Mouse (Mus musculus) adipocyte (in vitro differentiated cells): ENCODE data around the gene Rrp9.
"Not testable (repeated sequence)": the region's sequence is repeated elsewhere in the genome, so short reads cannot be mapped to it uniquely, and the experiment has no call there.

Experiments used
- DNase-seq: peaks from one replicate; pipeline ENCODE4 v3.0.0-alpha.2; 2016; ENCODE audit warnings: low spot score

Rrp9 gene

DNA sequence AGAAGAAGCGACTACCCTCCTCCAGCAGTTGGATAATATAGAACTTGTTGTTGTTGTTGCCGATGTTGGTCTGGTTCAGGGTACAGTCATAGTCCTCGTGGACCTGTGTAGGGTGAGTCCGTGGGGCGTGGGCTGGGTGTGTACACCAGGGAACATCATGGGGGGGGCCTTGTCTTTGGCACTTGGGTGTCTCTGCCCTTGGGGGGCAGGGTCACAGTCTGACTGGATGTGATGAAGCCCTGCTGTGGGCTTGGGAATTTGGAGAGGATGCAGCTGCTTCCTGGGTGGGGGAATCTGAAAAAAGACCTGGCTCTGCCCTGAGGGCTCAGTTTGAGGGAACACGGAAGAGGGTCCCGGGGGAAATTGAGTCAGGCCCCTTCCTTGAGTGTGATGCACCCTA, 717 bp upstream of the Rrp9 start:
- DNase-seq: peak; percentile 34

- DNase-seq: peak; percentile 93
Measured at GRCm38 (mm10) chr9:106476002-106476923, 500 bp downstream of the Rrp9 start.

DNA sequence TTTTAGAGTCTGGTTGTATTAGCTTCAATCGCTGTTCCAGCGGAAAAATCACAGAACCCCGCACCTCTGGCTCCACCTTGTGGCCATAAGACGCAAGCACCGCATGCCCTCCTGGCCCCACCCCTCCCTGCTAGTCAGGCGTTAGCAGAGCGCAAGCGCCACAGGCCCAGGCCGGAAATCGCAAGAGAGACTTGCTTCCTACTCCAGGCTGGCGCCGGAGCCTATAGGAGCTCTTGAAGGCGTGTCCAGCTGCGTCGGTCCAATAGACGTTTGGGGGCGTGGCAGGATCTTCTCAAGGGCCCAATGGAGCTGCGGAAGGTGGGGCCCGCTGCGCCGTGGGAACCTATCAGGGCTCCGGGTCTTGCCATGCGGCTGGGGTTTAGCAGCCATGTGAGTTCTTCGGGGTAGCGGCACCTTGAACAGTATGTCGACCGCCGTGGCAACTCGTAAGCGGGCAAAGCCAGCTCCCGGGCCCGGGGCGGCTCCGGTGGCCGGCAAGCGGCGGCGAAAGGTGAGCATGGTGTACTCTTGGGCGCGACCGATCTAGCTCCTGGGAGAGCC, 1.2 kb downstream of the Rrp9 start, which contains the start of gene Parp3:
Gene Parp3, minus strand, starts transcription at position 26 of the 561 bp plus-strand sequence.
- peak; percentile 100 for DNase-seq

- DNase-seq: no peak
Measured at GRCm38 (mm10) chr9:106477649-106478048, 1.9 kb downstream of the Rrp9 start.

- no peak for DNase-seq
Measured at GRCm38 (mm10) chr9:106478101-106478500, 2.3 kb downstream of the Rrp9 start.

DNA sequence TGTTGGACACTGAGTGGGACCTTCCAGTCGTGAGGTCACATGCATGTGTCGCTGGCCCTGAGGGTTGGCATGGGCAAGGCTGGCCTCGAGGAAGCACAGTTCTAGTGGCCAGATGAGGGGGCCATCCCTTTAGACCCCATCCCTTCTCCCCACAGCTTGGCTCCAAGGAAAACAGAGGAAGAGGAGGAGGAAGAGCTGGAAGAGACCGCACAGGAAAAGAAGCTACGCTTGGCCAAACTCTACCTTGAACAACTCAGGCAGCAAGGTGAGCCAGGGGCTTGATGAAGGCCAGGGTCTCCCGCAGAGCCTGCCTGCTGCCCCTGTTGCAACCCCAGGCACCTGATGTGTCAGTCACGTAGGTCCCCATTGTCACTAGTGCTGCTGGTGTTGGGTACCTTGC, 4.8 kb downstream of the Rrp9 start:
- DNase-seq: no peak

DNA sequence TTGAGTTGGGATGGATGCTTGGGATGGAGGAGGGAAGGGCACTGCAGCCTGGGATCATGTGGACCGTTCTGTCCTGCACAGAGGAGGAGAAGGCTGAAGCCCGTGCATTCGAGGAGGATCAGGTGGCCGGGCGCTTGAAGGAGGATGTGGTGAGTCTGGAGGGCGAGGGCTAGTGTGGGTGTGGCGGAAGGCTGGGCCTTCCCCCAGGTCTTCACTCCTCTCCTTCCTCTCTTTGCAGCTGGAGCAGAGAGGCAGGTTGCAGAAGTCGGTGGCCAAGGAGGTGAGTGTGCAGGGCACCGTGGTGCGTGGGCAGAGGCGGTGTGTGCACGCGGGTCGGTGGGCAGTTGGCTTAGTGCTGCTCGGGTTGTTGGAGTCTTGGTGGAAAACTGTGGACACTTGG, 5.3 kb downstream of the Rrp9 start:
- DNase-seq: no peak

- DNase-seq: no peak
Measured at GRCm38 (mm10) chr9:106481676-106482075, 5.9 kb downstream of the Rrp9 start.

DNA sequence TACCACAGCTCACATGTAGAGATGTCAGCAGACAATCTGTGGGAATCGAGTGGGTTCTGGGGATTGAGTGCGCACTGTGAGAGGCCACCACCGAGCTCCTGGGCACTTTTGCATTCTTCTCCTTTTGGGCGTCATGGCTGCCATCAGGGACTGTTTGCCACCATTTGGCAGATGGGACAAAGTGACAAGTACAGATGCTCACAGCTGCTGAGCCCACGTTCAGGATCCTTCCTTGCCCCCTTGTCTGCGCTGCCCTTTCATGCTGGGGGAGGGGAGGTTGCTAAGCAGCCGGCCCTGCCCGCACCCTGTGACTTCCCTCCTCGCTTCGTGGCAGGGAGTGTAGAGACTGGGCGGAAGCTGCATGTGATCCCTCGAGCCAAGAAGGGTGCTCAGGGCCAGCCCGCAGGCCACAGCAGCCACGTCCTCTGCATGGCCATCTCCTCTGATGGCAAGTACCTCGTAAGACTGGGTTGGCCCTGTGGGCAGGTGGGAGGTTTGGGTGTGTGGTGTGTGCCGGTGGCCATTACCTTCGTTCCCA, 6.9 kb downstream of the Rrp9 start:
- no peak for DNase-seq

- no peak for DNase-seq
Measured at GRCm38 (mm10) chr9:106483136-106483535, 7.4 kb downstream of the Rrp9 start.

DNA sequence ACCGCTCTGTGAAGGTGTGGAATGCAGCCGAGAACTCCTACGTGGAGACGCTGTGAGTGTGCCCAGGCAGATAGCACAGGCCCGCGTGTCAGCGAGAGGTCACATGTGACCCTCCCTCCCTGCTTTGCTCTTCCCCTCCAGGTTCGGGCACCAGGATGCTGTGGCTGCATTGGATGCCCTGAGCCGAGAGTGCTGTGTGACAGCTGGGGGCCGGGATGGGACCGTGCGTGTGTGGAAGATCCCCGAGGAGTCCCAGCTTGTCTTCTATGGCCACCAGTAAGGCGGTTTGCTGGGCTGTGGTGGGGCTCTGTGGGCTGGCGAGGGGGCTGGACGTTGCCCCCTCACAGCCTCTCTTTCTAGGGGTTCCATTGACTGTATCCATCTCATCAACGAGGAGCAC, 7.8 kb downstream of the Rrp9 start:
- DNase-seq: no peak

DNA sequence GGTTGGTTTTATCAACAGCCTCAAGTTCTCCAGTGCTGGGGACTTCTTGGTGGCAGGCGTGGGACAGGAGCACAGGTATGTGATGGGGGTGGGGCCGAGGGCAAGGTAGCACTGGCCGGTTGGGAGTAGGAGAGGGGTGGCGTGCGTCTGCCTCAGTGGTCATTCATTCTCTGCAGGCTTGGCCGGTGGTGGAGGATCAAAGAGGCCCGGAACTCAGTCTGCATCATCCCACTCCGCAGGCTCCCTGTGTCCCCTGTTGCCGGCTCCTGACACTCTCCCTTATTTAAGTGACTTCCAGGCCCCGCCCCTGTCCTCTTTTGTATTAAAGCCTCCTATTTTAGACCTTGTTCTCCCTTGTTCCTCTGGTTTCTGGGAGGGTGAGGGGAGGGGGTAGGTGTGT, 9.3 kb downstream of the Rrp9 start:
- no peak for DNase-seq

DNA sequence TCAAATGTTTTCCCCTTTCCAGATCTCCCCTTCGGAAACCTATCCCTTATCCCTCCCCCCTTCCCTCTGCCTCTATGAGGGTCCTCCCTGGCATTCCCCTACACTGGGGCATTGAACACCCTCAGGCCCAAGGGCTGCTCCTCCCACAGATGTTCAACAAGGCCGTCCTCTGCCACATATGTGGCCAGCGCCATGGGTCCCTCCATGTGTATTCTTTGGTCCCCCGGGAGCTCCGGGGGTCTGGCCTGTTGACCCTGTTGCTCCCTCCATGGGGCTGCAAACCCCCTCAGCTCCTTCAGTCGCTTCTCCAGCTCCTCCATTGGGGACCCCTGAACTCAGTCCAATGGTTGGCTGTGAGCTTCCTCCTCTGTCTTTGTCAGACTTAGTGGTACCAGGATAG, 11.8 kb downstream of the Rrp9 start:
- DNase-seq: not testable (repeated sequence)

DNA sequence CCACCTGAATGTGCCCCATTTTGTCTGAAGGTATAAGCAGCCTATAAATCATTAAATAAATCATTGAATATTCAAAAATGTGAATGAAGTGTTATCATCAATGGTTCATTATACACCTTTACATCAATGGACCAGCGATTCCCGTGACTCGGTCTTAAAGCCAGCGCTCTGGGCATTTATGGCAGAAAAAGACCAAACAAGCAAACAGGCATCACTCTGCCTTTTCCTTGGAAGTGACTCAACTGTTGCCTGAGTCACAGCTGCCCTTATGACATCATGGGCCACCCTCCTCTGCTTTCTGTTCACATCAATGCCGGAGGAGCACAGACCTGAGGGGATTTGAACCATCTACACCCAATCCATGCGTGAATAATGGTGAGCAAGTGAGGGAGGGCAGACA, 23.9 kb downstream of the Rrp9 start, which contains the start of gene Iqcf1:
Gene Iqcf1, plus strand, starts transcription at position 301 of the 400 bp plus-strand sequence.
- no peak for DNase-seq

DNA sequence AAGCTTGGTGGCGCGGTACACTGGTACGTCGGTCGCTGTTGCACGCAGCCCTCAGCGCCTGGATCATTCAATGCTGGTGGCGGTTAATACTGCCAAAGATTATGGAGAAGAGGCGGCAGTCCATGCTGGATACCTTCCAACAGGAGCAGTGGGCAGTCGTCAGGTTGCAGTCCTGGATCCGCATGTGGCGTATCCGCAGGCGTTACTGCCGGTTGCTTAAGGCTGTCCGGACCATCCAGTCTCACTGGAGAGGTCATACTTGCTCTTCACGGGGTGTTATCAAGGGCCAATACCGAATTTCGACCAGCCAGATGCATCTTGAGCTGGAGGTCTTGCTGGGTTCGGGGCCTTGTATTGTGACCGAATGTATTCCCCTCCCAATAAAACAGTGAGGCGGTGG, 26.1 kb downstream of the Rrp9 start:
- DNase-seq: no peak

DNA sequence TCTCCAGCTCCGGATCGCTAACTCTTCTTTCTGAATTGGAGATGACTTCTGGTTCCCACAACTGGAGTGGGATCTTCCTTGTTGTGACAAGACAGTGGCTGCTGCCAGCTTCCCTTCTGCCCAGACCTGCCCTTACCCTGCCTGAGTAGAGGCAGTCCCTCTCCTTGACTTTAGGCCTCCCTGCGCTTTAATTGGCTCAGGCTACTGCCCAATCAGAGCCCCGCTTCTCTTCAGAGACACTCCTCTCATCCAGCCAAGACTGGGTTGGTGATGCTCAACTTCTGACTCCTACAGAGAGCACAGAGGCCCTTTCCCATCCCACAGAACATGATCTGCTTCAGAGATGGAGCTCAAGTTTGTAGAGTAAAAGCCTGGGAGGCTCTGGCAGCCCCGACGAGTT, 28.5 kb downstream of the Rrp9 start:
- DNase-seq: no peak

- no peak for DNase-seq
Measured at GRCm38 (mm10) chr9:106509356-106509755, 33.6 kb downstream of the Rrp9 start.

DNA sequence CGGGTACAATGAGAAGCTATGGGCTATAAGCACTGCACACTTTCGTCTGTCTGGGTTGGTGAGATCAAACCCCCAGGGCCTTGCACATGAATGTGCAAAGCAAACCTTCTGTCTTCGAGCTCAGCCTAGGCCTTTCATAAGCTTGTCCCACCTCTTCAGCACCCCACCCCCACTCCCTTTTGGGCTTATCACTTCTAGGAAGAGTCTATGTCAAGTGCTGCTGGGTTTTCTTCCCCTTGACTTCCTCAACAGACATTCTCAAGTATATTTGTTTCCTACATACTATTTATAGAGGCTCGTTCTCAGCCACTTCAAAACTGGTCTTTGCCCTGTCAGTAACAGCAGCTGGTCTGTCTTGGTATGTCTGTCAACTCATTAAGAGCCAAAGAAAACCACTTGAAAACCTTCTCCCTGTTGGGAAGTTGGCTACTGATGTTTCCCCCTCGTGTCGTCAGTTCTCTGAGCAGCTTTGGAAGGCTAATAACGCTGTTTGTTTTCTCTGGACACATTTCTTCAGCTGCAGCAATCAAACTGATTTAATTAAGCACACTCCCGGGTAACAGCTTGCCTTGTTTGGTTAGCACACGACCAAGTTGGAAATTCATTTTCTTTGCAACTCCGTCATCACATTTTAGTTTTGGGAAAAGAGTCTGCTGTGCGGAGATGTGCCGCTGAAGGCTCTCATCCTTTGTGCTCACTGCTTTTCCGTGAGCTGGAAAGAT, 37.1 kb downstream of the Rrp9 start:
- DNase-seq: no peak

DNA sequence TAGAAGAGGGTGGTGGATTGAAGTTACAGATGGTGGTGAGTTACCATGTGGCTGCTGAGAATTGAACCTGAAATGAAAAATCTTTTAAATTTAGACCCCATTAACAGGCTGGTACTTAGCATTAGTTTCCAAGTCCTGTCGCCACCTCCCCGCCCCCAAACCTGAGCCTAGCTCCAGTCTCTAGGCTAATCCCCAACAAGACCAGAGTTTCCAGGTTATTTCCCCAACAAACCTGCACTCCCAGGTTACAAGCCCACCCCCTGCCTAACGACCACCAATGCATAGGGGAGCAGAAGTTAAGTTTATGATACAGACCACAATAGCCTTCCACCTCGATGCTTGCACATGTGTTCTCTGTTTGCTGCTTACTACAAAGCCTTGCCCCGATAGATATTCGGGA, 37.8 kb downstream of the Rrp9 start:
- DNase-seq: no peak

DNA sequence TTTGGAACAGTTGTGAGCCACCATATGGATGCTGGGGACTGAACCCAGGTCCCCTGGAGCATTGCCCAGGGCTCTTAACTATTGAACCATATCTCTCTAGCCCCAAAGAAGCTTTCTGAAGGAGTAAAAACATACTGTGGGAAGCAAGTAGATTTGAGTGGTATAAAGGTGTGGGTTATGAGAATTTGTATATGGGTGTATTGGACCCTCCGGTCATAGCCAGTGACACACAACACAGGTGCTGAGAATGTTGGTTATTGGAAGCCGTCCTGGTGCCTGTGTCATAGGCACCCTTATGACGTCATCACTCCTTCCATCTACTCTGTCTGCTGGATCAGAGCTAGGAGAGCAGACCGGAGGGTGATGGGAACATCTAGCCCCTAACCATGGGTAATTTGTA, 38.5 kb downstream of the Rrp9 start, which contains the start of gene Iqcf5:
Gene Iqcf5, plus strand, starts transcription at position 301 of the 400 bp plus-strand sequence.
- DNase-seq: no peak

DNA sequence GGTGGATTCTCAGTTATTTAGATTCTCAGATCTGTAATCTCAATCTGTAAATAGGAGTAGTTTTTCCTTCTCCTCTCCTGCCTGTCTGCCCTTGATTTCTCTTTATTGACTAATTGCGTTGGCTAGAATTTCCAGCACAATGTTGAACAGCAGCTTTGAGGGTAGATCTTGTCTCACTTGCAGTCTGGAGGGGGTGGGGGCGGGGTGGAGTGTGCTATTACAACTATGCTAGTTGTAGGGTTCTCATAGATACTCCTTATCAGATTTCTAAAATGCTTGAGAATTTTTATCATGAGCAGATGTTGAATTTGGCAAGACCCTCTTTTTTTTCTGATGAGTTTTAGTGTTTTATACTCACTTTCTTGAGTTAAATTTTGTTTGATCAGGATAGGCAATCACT, 43.7 kb downstream of the Rrp9 start:
- no peak for DNase-seq

- no peak for DNase-seq
Measured at GRCm38 (mm10) chr9:106519909-106520308, 44.1 kb downstream of the Rrp9 start.
